ENCODE assay signal across 20 mouse cellular contexts in the genomic region with DNA sequence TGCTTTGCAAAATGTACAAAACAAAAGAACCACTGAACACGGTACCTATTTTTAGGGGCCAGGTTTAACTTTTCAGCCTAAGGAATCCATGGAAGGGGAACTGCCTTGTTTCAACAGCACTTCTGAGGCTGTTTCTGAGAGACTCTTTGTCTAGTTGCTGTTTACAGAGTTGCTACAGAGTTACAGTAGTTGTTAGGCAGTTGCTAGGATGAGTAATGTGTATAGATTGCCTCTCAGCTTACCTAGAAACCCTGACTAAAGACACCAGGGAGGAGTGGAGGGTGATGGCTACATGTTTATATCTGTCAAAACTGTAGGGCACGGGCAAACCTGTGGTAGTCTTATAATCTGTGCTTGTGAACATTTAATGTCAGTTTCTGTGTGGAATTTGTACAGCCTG. TPM values are rescaled to one million over a fixed set of nuclear protein-coding genes. Genes with fewer than 3 reads are reported as not detected.
DNase-seq lines count a peak whose midpoint lies in the region; ATAC-seq and TF ChIP-seq lines count a peak whose summit lies in the region.
"Had no signal": no experiment of that assay in that cellular context is flagged by ENCODE, and none has a peak within 500 bp of the region (broad histone marks: within the 10 kb centered on the region; RNA-seq: fewer than 3 reads in every experiment).

No protein-coding gene starts in this region.

- H3K27ac ChIP-seq in liver, postnatal 0 days (ENCODE audit: low read depth) = no peak overlapping the region
- H3K27ac ChIP-seq: forebrain, embryonic 12.5 days; hindbrain, embryonic 10.5 days had no signal

- TF ChIP-seq POLR2A in lung, adult 2 months (IDR thresholded peaks at IDR 0.05; ENCODE audit: borderline replicate concordance, extremely low read depth, low read depth, low read length) = no peak

- DNase-seq in liver, postnatal 0 days = no peak
- DNase-seq in liver = no peak
- DNase-seq in lung, postnatal 25 days (ENCODE audit: low spot score) = peak; percentile 44
- no peak for DNase-seq in lung, adult 2 months
- DNase-seq in lung, postnatal 36 days = peak; percentile 42
- no peak for DNase-seq in layer of hippocampus, adult 9-11 months
- DNase-seq: adrenal gland, postnatal 14 days; B cell, adult 2 months; cerebellum, adult 18-20 months; cerebellum, postnatal 10 days; gastrocnemius, postnatal 10 days; heart, adult 18-20 months had no signal

- H3K4me1 ChIP-seq in liver, postnatal 0 days (ENCODE audit: insufficient read depth) = no peaks in the 10 kb centered on the region
- no peaks in the 10 kb centered on the region for H3K4me1 ChIP-seq in lung, adult 2 months (ENCODE audit: control insufficient read depth, insufficient read depth, low read length)
- H3K4me1 ChIP-seq: forebrain, embryonic 12.5 days had no signal

- TF ChIP-seq EP300 in liver, postnatal 0 days (IDR thresholded peaks at IDR 0.05; ENCODE audit: low read depth) = no peak

- WGBS in liver, postnatal 0 days (ENCODE audit: insufficient replicate concordance) = 77% methylated on average over 2 of the region's 2 CpGs
- 49% methylated on average over 2 of the region's 2 CpGs for WGBS in lung, adult 2 months

- H3K4me2 ChIP-seq in liver, postnatal 0 days (ENCODE audit: low read depth, low read length) = no peak overlapping the region
- H3K4me2 ChIP-seq: forebrain, embryonic 12.5 days; heart, embryonic 11.5 days had no signal

- H3K27me3 ChIP-seq in liver, postnatal 0 days (ENCODE audit: insufficient read depth, low read length) = no peaks in the 10 kb centered on the region
- H3K27me3 ChIP-seq: forebrain, embryonic 12.5 days had no signal

- no peaks in the 10 kb centered on the region; the same call in 1 of the 2 replicates for H3K36me3 ChIP-seq in liver, postnatal 0 days (replicated peaks; ENCODE audit: insufficient read depth, low read length)
- H3K36me3 ChIP-seq: forebrain, embryonic 12.5 days; G1E; hindbrain, embryonic 10.5 days had no signal

- peak; percentile 56 for ATAC-seq in liver, postnatal 0 days
- ATAC-seq: CD4-positive, CD25-positive, alpha-beta regulatory T cell, adult 4 months; forebrain, embryonic 16.5 days; hindbrain, embryonic 16.5 days; inflammation-experienced regulatory T-cells, adult 6 months had no signal

- no peak overlapping the region for H3K4me3 ChIP-seq in liver, postnatal 0 days (ENCODE audit: low read depth, low read length)
- no peak overlapping the region for H3K4me3 ChIP-seq in lung, adult 2 months (replicated peaks; ENCODE audit: extremely low read depth, low read depth, low read length)
- H3K4me3 ChIP-seq: forebrain, embryonic 12.5 days; hindbrain, embryonic 10.5 days had no signal

- no peaks in the 10 kb centered on the region for H3K9me3 ChIP-seq in liver, postnatal 0 days (ENCODE audit: low read length)
- H3K9me3 ChIP-seq: forebrain, embryonic 12.5 days; G1E; hindbrain, embryonic 10.5 days had no signal

- TF ChIP-seq CTCF in liver, postnatal 0 days (IDR thresholded peaks at IDR 0.05; ENCODE audit: low read depth) = no peak
- TF ChIP-seq CTCF in lung, adult 2 months (IDR thresholded peaks at IDR 0.05; ENCODE audit: insufficient read depth, low read length) = no peak

- H3K9ac ChIP-seq in liver, postnatal 0 days (replicated peaks) = no peak overlapping the region
- H3K9ac ChIP-seq: forebrain, embryonic 12.5 days had no signal

RNA-seq across cellular contexts. Expression of gene Fam221a, which starts 6.4 kb away (rescaled TPM):
- 2.5 and 3.6 TPM in 2 replicates for polyA plus RNA-seq in liver, postnatal 0 days (2015; fragmentation: Nextera tagmentation; extraction: Ambion mirVana)
- polyA plus RNA-seq in lung, adult 2 months (2012; rRNA removed) = 8.6 and 11.6 TPM in 2 replicates

RNA-seq across cellular contexts. Expression of gene Stk31, which starts 21.5 kb away (rescaled TPM):
- polyA plus RNA-seq in liver, postnatal 0 days (2015; fragmentation: Nextera tagmentation; extraction: Ambion mirVana) = not detected in 2 replicates
- polyA plus RNA-seq in lung, adult 2 months (2012; rRNA removed) = not detected in 2 replicates
- polyA plus RNA-seq: CD4-positive, CD25-positive, alpha-beta regulatory T cell, adult 4 months; forebrain, embryonic 16.5 days; G1E; hindbrain, embryonic 10.5 days; hindbrain, embryonic 16.5 days; inflammation-experienced regulatory T-cells, adult 6 months had no signal

RNA-seq across cellular contexts. Expression of gene Ccdc126, which starts 54.9 kb away (rescaled TPM):
- 3.6 and 3.8 TPM in 2 replicates for polyA plus RNA-seq in liver, postnatal 0 days (2015; fragmentation: Nextera tagmentation; extraction: Ambion mirVana)
- polyA plus RNA-seq in lung, adult 2 months (2012; rRNA removed) = 5.0 and 5.7 TPM in 2 replicates

Comparison
In these comparisons a context has a peak if more than half of its experiments do, and no peak if none do; other contexts are left out.
1. DNase-seq: peak in lung, postnatal 25 days (single experiment) and lung, postnatal 36 days (single experiment); none in liver, postnatal 0 days (single experiment), liver (single experiment), lung, adult 2 months (single experiment) and layer of hippocampus, adult 9-11 months (single experiment).